Mouse (Mus musculus) heart, postnatal 0 days (tissue): ENCODE data around the gene Acpp. TPM values are rescaled to one million over a fixed set of nuclear protein-coding genes. Genes with fewer than 3 reads are reported as not detected.

Source experiments
- ATAC-seq: fragments of 200-750 bp; cut with Nextera tagmentation; 2 replicates; pipeline ENCODE4 v1.8.0; 2017; ENCODE audit warnings: low read depth, moderate number of reproducible peaks, moderate library complexity; ENCODE audit not compliant: insufficient read depth
- DNase-seq: peaks from one replicate; pipeline ENCODE4 v3.0.0-alpha.2; 2016; ENCODE audit warnings: low spot score
- H3K27ac ChIP-seq: fragments of 300-500 bp; sonication (generic); 2 replicates; pipeline ENCODE4 v1.5.1; 2014; ENCODE audit warnings: low read depth, mild to moderate bottlenecking
- H3K27me3 ChIP-seq: fragments of 300-500 bp; sonication (generic); 2 replicates; pipeline ENCODE4 v1.6.1; 2014; ENCODE audit warnings: low read length, mixed read lengths; ENCODE audit not compliant: control insufficient read depth, insufficient read depth
- H3K36me3 ChIP-seq: fragments of 300-500 bp; sonication (generic); replicated peaks from 2 replicates; pipeline ENCODE4 v1.6.1; 2014; ENCODE audit warnings: low read length, mixed read lengths; ENCODE audit not compliant: control insufficient read depth, insufficient read depth
- H3K4me1 ChIP-seq: fragments of 300-500 bp; sonication (generic); 2 replicates; pipeline ENCODE4 v1.6.1; 2014; ENCODE audit warnings: antibody characterized with exemption; ENCODE audit not compliant: control insufficient read depth, insufficient read depth
- H3K4me2 ChIP-seq: fragments of 300-500 bp; sonication (generic); 2 replicates; pipeline ENCODE4 v1.6.1; 2014; ENCODE audit warnings: low read depth, mild to moderate bottlenecking, low read length, moderate library complexity
- H3K4me3 ChIP-seq: fragments of 300-500 bp; sonication (generic); 2 replicates; pipeline ENCODE4 v1.5.1; 2014; ENCODE audit warnings: low read depth, low read length
- H3K9ac ChIP-seq: fragments of 300-500 bp; sonication (generic); replicated peaks from 2 replicates; pipeline ENCODE4 v1.6.1; 2014; ENCODE audit warnings: low read depth, low read length, mixed read lengths
- H3K9me3 ChIP-seq: fragments of 300-500 bp; sonication (generic); replicated peaks from 2 replicates; pipeline ENCODE4 v1.6.1; 2016; ENCODE audit warnings: low read length; ENCODE audit not compliant: control insufficient read depth
- CTCF ChIP-seq: IDR thresholded peaks from 2 replicates; pipeline ENCODE4 v1.5.1; 2016; ENCODE audit warnings: antibody characterized with exemption, control low read depth, low read depth
- EP300 ChIP-seq: IDR thresholded peaks from 2 replicates; pipeline ENCODE4 v1.6.1; 2016; ENCODE audit warnings: antibody characterized with exemption, low read depth
- WGBS: fragments of 180-500 bp; shearing (Covaris S2); extraction: QIAGEN DNeasy Blood & Tissue Kit; methylation state at CpG from one replicate; pipeline ENCODE4 v1.1.7; 2014; 5-methylcytosine and 5-hydroxymethylcytosine counted together
- polyA plus RNA-seq: library from polyadenylated mRNA; unstranded; fragments of >200 nt; fragmentation: Nextera tagmentation; extraction: Ambion mirVana; gene quantifications from 2 replicates; pipeline ENCODE4 v1.2.1, GENCODE M21; 2015
- total RNA-seq: library from RNA; depleted of rRNA; stranded (reverse); fragments of >200 nt; gene quantifications from 2 replicates; pipeline ENCODE4 v1.2.3, GENCODE M21; 2014; ENCODE audit warnings: low replicate concordance

The Acpp gene
- total and polyA plus RNA-seq, 2 experiments from 2014 or later, result not detected

- Histone ChIP-seq H3K4me1 (no peaks in the 10 kb centered on the region), H3K27me3 (no peaks in the 10 kb centered on the region), H3K4me3 (no peak overlapping the region), H3K27ac (no peak overlapping the region), H3K9ac (no peak overlapping the region), H3K4me2 (no peak overlapping the region), H3K36me3 (no peaks in the 10 kb centered on the region), H3K9me3 (no peaks in the 10 kb centered on the region)
- TF ChIP-seq EP300 (no peak), CTCF (no peak)
- WGBS, result 58% methylated on average over 7 of the region's 7 CpGs
- ATAC-seq (no peak), DNase-seq (no peak)
These were observed 16.0 kb downstream of the Acpp start for GRCm38 (mm10) chr9:104321519-104321918.

GRCm38 (mm10) chr9:104316351-104316750 is 21.2 kb downstream of the Acpp start:
- H3K4me3 ChIP-seq, result no peak overlapping the region
- no peak for DNase-seq
- H3K4me1 ChIP-seq, result no peaks in the 10 kb centered on the region
- WGBS, result 74% methylated on average over 11 of the region's 11 CpGs
- no peaks in the 10 kb centered on the region for H3K27me3 ChIP-seq
- H3K9ac ChIP-seq, result no peak overlapping the region
- no peak overlapping the region for H3K4me2 ChIP-seq
- no peaks in the 10 kb centered on the region for H3K9me3 ChIP-seq
- no peak overlapping the region for H3K27ac ChIP-seq
- no peak for ATAC-seq
- no peaks in the 10 kb centered on the region for H3K36me3 ChIP-seq
- TF ChIP-seq CTCF, result no peak
- TF ChIP-seq EP300, result no peak

- H3K36me3 ChIP-seq, result no peaks in the 10 kb centered on the region
- ATAC-seq (peak; percentile 24; the same call in 1 of the 2 replicates), DNase-seq (peak; percentile 24)
- H3K27me3 ChIP-seq, result no peaks in the 10 kb centered on the region
- WGBS, result 7% methylated on average over 10 of the region's 10 CpGs
- no peak overlapping the region for H3K4me3 ChIP-seq
- no peak for TF ChIP-seq EP300
- TF ChIP-seq CTCF, result peak; percentile 68
- no peak overlapping the region for H3K4me2 ChIP-seq
- no peaks in the 10 kb centered on the region for H3K9me3 ChIP-seq
- H3K4me1 ChIP-seq, result no peaks in the 10 kb centered on the region
- no peak overlapping the region for H3K9ac ChIP-seq
- no peak overlapping the region for H3K27ac ChIP-seq
These were observed 22.0 kb downstream of the Acpp start for GRCm38 (mm10) chr9:104315499-104315898.

- TF ChIP-seq EP300, result no peak
- TF ChIP-seq CTCF, result peak; percentile 92
- 6% methylated on average over 6 of the region's 6 CpGs for WGBS
- ATAC-seq, result peak; percentile 64; the same call in 1 of the 2 replicates
These were observed 30.8 kb downstream of the Acpp start for GRCm38 (mm10) chr9:104306734-104307133.

GRCm38 (mm10) chr9:104305333-104306111 is 32.0 kb downstream of the Acpp start:
- Histone ChIP-seq H3K9me3 (no peaks in the 10 kb centered on the region), H3K4me3 (no peak overlapping the region), H3K4me2 (no peak overlapping the region), H3K36me3 (no peaks in the 10 kb centered on the region), H3K27me3 (no peaks in the 10 kb centered on the region; the same call in 1 of the 2 replicates), H3K4me1 (no peaks in the 10 kb centered on the region), H3K9ac (no peak overlapping the region), H3K27ac (no peak overlapping the region)
- DNase-seq (no peak), ATAC-seq (no peak)
- TF ChIP-seq EP300, result no peak
- no peak for TF ChIP-seq CTCF
- WGBS, result 74% methylated on average over 6 of the region's 6 CpGs

More at GRCm38 (mm10) chr9:104306734-104307133, 30.8 kb downstream of the Acpp start:
- no peak overlapping the region for H3K4me2 ChIP-seq
- H3K27me3 ChIP-seq, result no peaks in the 10 kb centered on the region; the same call in 1 of the 2 replicates
- no peaks in the 10 kb centered on the region for H3K4me1 ChIP-seq
- no peaks in the 10 kb centered on the region for H3K36me3 ChIP-seq
- no peak overlapping the region for H3K9ac ChIP-seq
- H3K27ac ChIP-seq, result no peak overlapping the region
- DNase-seq, result peak; percentile 84
- no peaks in the 10 kb centered on the region for H3K9me3 ChIP-seq
- H3K4me3 ChIP-seq, result no peak overlapping the region
